15 mouse cellular contexts compared by ENCODE assay signal in genomic region chr14:99313062-99313461, GRCm38 (mm10).
"Had no signal": no experiment of that assay in that cellular context is flagged by ENCODE, and none has a peak within 500 bp of the region (broad histone marks: within the 10 kb centered on the region; RNA-seq: fewer than 3 reads in every experiment).

No protein-coding gene starts in this region.

- H3K36me3 ChIP-seq: liver, embryonic 12.5 days; neural tube, embryonic 12.5 days had no signal

- ATAC-seq: liver, embryonic 12.5 days had no signal

- H3K9me3 ChIP-seq: kidney, embryonic 15.5 days; limb, embryonic 15.5 days; liver, embryonic 12.5 days; neural tube, embryonic 12.5 days had no signal

- H3K4me1 ChIP-seq: kidney, embryonic 15.5 days; liver, embryonic 12.5 days; midbrain, embryonic 10.5 days; neural tube, embryonic 12.5 days had no signal

- H3K4me2 ChIP-seq: kidney, embryonic 15.5 days; limb, embryonic 15.5 days; liver, embryonic 12.5 days; lung, embryonic 14.5 days; neural tube, embryonic 12.5 days had no signal

- H3K27ac ChIP-seq: kidney, embryonic 15.5 days; limb, embryonic 15.5 days; liver, embryonic 12.5 days; midbrain, embryonic 10.5 days; neural tube, embryonic 12.5 days had no signal

- H3K27me3 ChIP-seq: kidney, embryonic 15.5 days; limb, embryonic 15.5 days; liver, embryonic 12.5 days; neural tube, embryonic 12.5 days had no signal

- H3K9ac ChIP-seq: kidney, embryonic 15.5 days; limb, embryonic 15.5 days; liver, embryonic 12.5 days; lung, embryonic 14.5 days; neural tube, embryonic 12.5 days had no signal

- DNase-seq: kidney, adult 2 months; kidney, postnatal 14 days; layer of hippocampus, postnatal 36 days; lung, embryonic 14.5 days; lung, postnatal 10 days; lung, postnatal 4 days; right cerebral cortex, postnatal 4 days; spleen, adult 18-20 months; thymus, adult 2 months; thymus, postnatal 25 days had no signal

- H3K4me3 ChIP-seq: kidney, embryonic 15.5 days; limb, embryonic 15.5 days; liver, embryonic 12.5 days; midbrain, embryonic 10.5 days; neural tube, embryonic 12.5 days had no signal
